Mouse (Mus musculus) large intestine, adult 2 months (tissue): ENCODE measurements at regions not wholly inside any gene's neighbourhood (a gene's known extent, or its start where the extent isn't known, plus 50 kb on each side); places are given as distances from the start of the nearest gene placed in this dataset.

ENCODE experiments used
- DNase-seq: peaks from one replicate; pipeline ENCODE4 v3.0.0-alpha.2; 2012; ENCODE audit warnings: low read depth, low spot score
- WGBS: fragments of 180-500 bp; shearing (Covaris S2); methylation state at CpG from one replicate; pipeline ENCODE4 v1.1.7; 2018; 5-methylcytosine and 5-hydroxymethylcytosine counted together

GRCm38 (mm10) chr9:47322293-47322692 lies 207.7 kb upstream of the Cadm1 start:
- whole genome bisulfite sequencing: 86% methylated on average over 5 of the region's 5 CpGs
- no peak for DNase-seq

GRCm38 (mm10) chr9:47323051-47323450 lies 206.9 kb upstream of the Cadm1 start:
- 82% methylated on average over 5 of the region's 5 CpGs for WGBS

GRCm38 (mm10) chr9:47327575-47327974 lies 202.4 kb upstream of the Cadm1 start:
- DNase-seq: no peak
- 97% methylated on average over 2 of the region's 2 CpGs for WGBS

More at GRCm38 (mm10) chr9:47323051-47323450, 206.9 kb upstream of the Cadm1 start:
- DNase-seq: no peak

GRCm38 (mm10) chr9:47332929-47333328 lies 197.0 kb upstream of the Cadm1 start:
- WGBS: 52% methylated on average over 4 of the region's 4 CpGs
- DNase-seq: no peak

GRCm38 (mm10) chr9:47338221-47338620 lies 191.8 kb upstream of the Cadm1 start:
- WGBS: 51% methylated on average over 4 of the region's 4 CpGs

GRCm38 (mm10) chr9:47346527-47347111 lies 183.4 kb upstream of the Cadm1 start:
- WGBS: 56% methylated on average over 2 of the region's 2 CpGs

More at GRCm38 (mm10) chr9:47338221-47338620, 191.8 kb upstream of the Cadm1 start:
- DNase-seq: no peak

GRCm38 (mm10) chr9:47350301-47350700 lies 179.7 kb upstream of the Cadm1 start:
- 77% methylated on average over 5 of the region's 5 CpGs for WGBS
- no peak for DNase-seq

More at GRCm38 (mm10) chr9:47346527-47347111, 183.4 kb upstream of the Cadm1 start:
- DNase-seq: no peak

GRCm38 (mm10) chr9:47351036-47351435 lies 178.9 kb upstream of the Cadm1 start:
- 83% methylated on average over 6 of the region's 6 CpGs for WGBS
- no peak for DNase-seq

- WGBS: 29% methylated on average over 2 of the region's 2 CpGs
These were observed 177.0 kb upstream of the Cadm1 start for GRCm38 (mm10) chr9:47353017-47353416.

GRCm38 (mm10) chr9:47353972-47354371 lies 176.0 kb upstream of the Cadm1 start:
- no peak for DNase-seq
- WGBS: 75% methylated on average over 5 of the region's 5 CpGs

More at GRCm38 (mm10) chr9:47353017-47353416, 177.0 kb upstream of the Cadm1 start:
- no peak for DNase-seq

GRCm38 (mm10) chr9:47354423-47354822 lies 175.6 kb upstream of the Cadm1 start:
- no peak for DNase-seq
- WGBS: 70% methylated on average over 2 of the region's 2 CpGs

GRCm38 (mm10) chr9:47354866-47355265 lies 175.1 kb upstream of the Cadm1 start:
- WGBS: 83% methylated on average over 9 of the region's 9 CpGs
- no peak for DNase-seq

- no peak for DNase-seq
- WGBS: 44% methylated on average over 17 of the region's 17 CpGs
These were observed 172.1 kb upstream of the Cadm1 start for GRCm38 (mm10) chr9:47357756-47358399.

- no peak for DNase-seq
- 56% methylated on average over 4 of the region's 4 CpGs for WGBS
These were observed 171.6 kb upstream of the Cadm1 start for GRCm38 (mm10) chr9:47358400-47358767.

- no peak for DNase-seq
- WGBS: 63% methylated on average over 11 of the region's 11 CpGs
These were observed 166.9 kb upstream of the Cadm1 start for GRCm38 (mm10) chr9:47363086-47363485.

GRCm38 (mm10) chr9:47364762-47365161 lies 165.2 kb upstream of the Cadm1 start:
- DNase-seq: no peak
- WGBS: 77% methylated on average over 3 of the region's 3 CpGs

GRCm38 (mm10) chr9:47367266-47367957 lies 162.6 kb upstream of the Cadm1 start:
- DNase-seq: no peak
- WGBS: 64% methylated on average over 17 of the region's 17 CpGs

GRCm38 (mm10) chr9:47368015-47368901 lies 161.7 kb upstream of the Cadm1 start:
- 15% methylated on average over 31 of the region's 31 CpGs for WGBS
- DNase-seq: no peak

GRCm38 (mm10) chr9:47372296-47372695 lies 157.7 kb upstream of the Cadm1 start:
- DNase-seq: no peak
- 90% methylated on average over 7 of the region's 7 CpGs for WGBS

GRCm38 (mm10) chr9:47374086-47374485 lies 155.9 kb upstream of the Cadm1 start:
- DNase-seq: no peak
- 93% methylated on average over 7 of the region's 7 CpGs for WGBS
